ENCODE assay signal across 12 mouse cellular contexts in the genomic region with DNA sequence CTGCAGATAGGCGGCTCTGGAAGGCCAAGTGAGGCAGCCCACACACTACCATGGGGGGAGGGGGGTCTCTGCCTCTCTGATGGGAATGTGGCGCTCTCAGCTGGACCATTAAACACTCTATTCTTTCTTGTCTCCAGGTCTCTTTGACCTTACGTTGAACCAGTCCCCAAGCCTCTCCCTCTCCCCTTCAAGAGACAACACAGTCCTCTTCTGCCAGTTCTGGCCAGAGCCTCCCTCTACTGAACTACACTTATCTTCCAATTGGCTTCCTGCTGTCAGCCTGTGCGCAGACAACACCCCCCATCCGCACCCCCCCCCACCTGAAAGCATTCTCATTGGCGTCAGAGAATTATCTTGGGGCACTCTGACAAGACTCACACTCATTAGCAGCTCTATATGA. TPM values are rescaled to one million over a fixed set of nuclear protein-coding genes. Genes with fewer than 3 reads are reported as not detected.
"Had no signal": no experiment of that assay in that cellular context is flagged by ENCODE, and none has a peak within 500 bp of the region (broad histone marks: within the 10 kb centered on the region; RNA-seq: fewer than 3 reads in every experiment).

No protein-coding gene starts in this region.

- H3K9ac ChIP-seq: limb, embryonic 12.5 days; liver, embryonic 15.5 days; midbrain, embryonic 13.5 days had no signal

- DNase-seq: kidney, postnatal 10 days; kidney, postnatal 4 days; lung, adult 2 months; lung, postnatal 14 days; thymus, postnatal 4 days had no signal

- H3K27me3 ChIP-seq: liver, embryonic 15.5 days; midbrain, embryonic 13.5 days had no signal

- H3K27ac ChIP-seq: layer of hippocampus, adult 2 months; limb, embryonic 12.5 days; liver, embryonic 15.5 days; midbrain, embryonic 13.5 days; stomach, postnatal 0 days had no signal

- ATAC-seq: midbrain, embryonic 13.5 days had no signal

- H3K36me3 ChIP-seq: limb, embryonic 12.5 days; liver, embryonic 15.5 days; midbrain, embryonic 13.5 days had no signal

- H3K4me2 ChIP-seq: limb, embryonic 12.5 days; liver, embryonic 11.5 days; liver, embryonic 15.5 days; midbrain, embryonic 13.5 days had no signal

- H3K4me1 ChIP-seq: limb, embryonic 12.5 days; liver, embryonic 15.5 days had no signal

- H3K4me3 ChIP-seq: layer of hippocampus, adult 2 months; limb, embryonic 12.5 days; liver, embryonic 15.5 days; midbrain, embryonic 13.5 days had no signal

- H3K9me3 ChIP-seq: liver, embryonic 15.5 days; midbrain, embryonic 13.5 days had no signal

RNA-seq across cellular contexts. Expression of gene Ntn1, which starts 48.4 kb away (rescaled TPM):
- total RNA-seq: megakaryocyte progenitor cell, adult 5-6 weeks had no signal
